8 mouse cellular contexts compared by ENCODE assay signal in genomic region chr13:98768329-98768728, GRCm38 (mm10). TPM values are rescaled to one million over a fixed set of nuclear protein-coding genes. Genes with fewer than 3 reads are reported as not detected.
DNase-seq lines count a peak whose midpoint lies in the region; ATAC-seq and TF ChIP-seq lines count a peak whose summit lies in the region.

No protein-coding gene starts in this region.

- H3K36me3 ChIP-seq in liver, adult 2 months (ENCODE audit: control insufficient read depth, insufficient read depth, low read length), result peaks cover 6% of the 10 kb centered on the region
- H3K36me3 ChIP-seq in liver, embryonic 11.5 days (ENCODE audit: control insufficient read depth, insufficient read depth, low read length), result no peaks in the 10 kb centered on the region
- H3K36me3 ChIP-seq in intestine, embryonic 14.5 days (ENCODE audit: control insufficient read depth, insufficient read depth, low read length), result peaks cover 5% of the 10 kb centered on the region; the same call in 1 of the 2 replicates
- no peaks in the 10 kb centered on the region for H3K36me3 ChIP-seq in midbrain, embryonic 16.5 days (ENCODE audit: control insufficient read depth, insufficient read depth, low read length)

- WGBS in liver, adult 2 months, result 23% methylated on average over 4 of the region's 4 CpGs
- WGBS in liver, embryonic 11.5 days, result 76% methylated on average over 4 of the region's 4 CpGs
- 43% methylated on average over 4 of the region's 4 CpGs for WGBS in intestine, embryonic 14.5 days
- 29% methylated on average over 4 of the region's 4 CpGs for WGBS in lung, adult 2 months
- WGBS in midbrain, embryonic 16.5 days, result 36% methylated on average over 4 of the region's 4 CpGs

- no peak for TF ChIP-seq CTCF in liver, adult 2 months (IDR thresholded peaks at IDR 0.05; ENCODE audit: low read depth, low read length)
- no peak for TF ChIP-seq CTCF in lung, adult 2 months (IDR thresholded peaks at IDR 0.05; ENCODE audit: insufficient read depth, low read length)

- H3K27ac ChIP-seq in liver, adult 2 months (replicated peaks; ENCODE audit: insufficient read depth, low read depth, low read length), result no peak overlapping the region
- no peak overlapping the region for H3K27ac ChIP-seq in liver, embryonic 11.5 days (ENCODE audit: low read depth, low read length)
- no peak overlapping the region for H3K27ac ChIP-seq in intestine, embryonic 14.5 days (ENCODE audit: low read depth)
- H3K27ac ChIP-seq in midbrain, embryonic 16.5 days (ENCODE audit: low read length), result no peak overlapping the region

- no peak for ATAC-seq in liver, embryonic 11.5 days (replicated peaks; ENCODE audit: low FRiP score)
- ATAC-seq in intestine, embryonic 14.5 days (replicated peaks; ENCODE audit: low FRiP score, low TSS enrichment, low read depth), result 0 out of 2 replicates have a peak, but pooled peaks have one; percentile 62
- ATAC-seq in midbrain, embryonic 16.5 days, result no peak

- H3K27me3 ChIP-seq in liver, adult 2 months (ENCODE audit: control insufficient read depth, insufficient read depth, low read length), result no peaks in the 10 kb centered on the region
- H3K27me3 ChIP-seq in liver, embryonic 11.5 days (replicated peaks; ENCODE audit: control insufficient read depth, insufficient read depth, low read length), result no peaks in the 10 kb centered on the region
- no peaks in the 10 kb centered on the region for H3K27me3 ChIP-seq in intestine, embryonic 14.5 days (replicated peaks; ENCODE audit: control insufficient read depth, insufficient read depth, low read length)
- H3K27me3 ChIP-seq in midbrain, embryonic 16.5 days (ENCODE audit: control insufficient read depth, insufficient read depth, low read depth, low read length), result no peaks in the 10 kb centered on the region

- no peaks in the 10 kb centered on the region for H3K79me2 ChIP-seq in liver, adult 2 months (ENCODE audit: control insufficient read depth, insufficient read depth, low read length)

- no peaks in the 10 kb centered on the region for H3K9me3 ChIP-seq in liver, embryonic 11.5 days (ENCODE audit: control insufficient read depth, low read length)
- H3K9me3 ChIP-seq in intestine, embryonic 14.5 days (ENCODE audit: control insufficient read depth, low read length), result no peaks in the 10 kb centered on the region
- H3K9me3 ChIP-seq in midbrain, embryonic 16.5 days (replicated peaks; ENCODE audit: control insufficient read depth, low read length, poor library complexity, severe bottlenecking), result no peaks in the 10 kb centered on the region

- no peak overlapping the region for H3K4me2 ChIP-seq in liver, embryonic 11.5 days
- H3K4me2 ChIP-seq in intestine, embryonic 14.5 days (ENCODE audit: low read length), result no peak overlapping the region
- no peak overlapping the region for H3K4me2 ChIP-seq in midbrain, embryonic 16.5 days (ENCODE audit: low read length)

- H3K4me3 ChIP-seq in liver, adult 2 months (ENCODE audit: insufficient read depth, low read depth, low read length), result no peak overlapping the region
- no peak overlapping the region for H3K4me3 ChIP-seq in liver, embryonic 11.5 days (ENCODE audit: low read depth, low read length)
- H3K4me3 ChIP-seq in intestine, embryonic 14.5 days (ENCODE audit: low read depth, low read length), result no peak overlapping the region
- no peak overlapping the region for H3K4me3 ChIP-seq in lung, adult 2 months (replicated peaks; ENCODE audit: extremely low read depth, low read depth, low read length)
- no peak overlapping the region for H3K4me3 ChIP-seq in midbrain, embryonic 16.5 days (ENCODE audit: low read depth, low read length)

- no peak overlapping the region for H3K9ac ChIP-seq in liver, adult 2 months (ENCODE audit: low read depth, low read length)
- no peak overlapping the region for H3K9ac ChIP-seq in liver, embryonic 11.5 days (ENCODE audit: low read depth, low read length)
- H3K9ac ChIP-seq in intestine, embryonic 14.5 days (ENCODE audit: low read length), result no peak overlapping the region
- no peak overlapping the region for H3K9ac ChIP-seq in midbrain, embryonic 16.5 days (ENCODE audit: low read depth, low read length)

- TF ChIP-seq POLR2A in liver, adult 2 months (IDR thresholded peaks at IDR 0.05; ENCODE audit: extremely low read depth, insufficient read depth, low read length), result no peak
- no peak for TF ChIP-seq POLR2A in lung, adult 2 months (IDR thresholded peaks at IDR 0.05; ENCODE audit: borderline replicate concordance, extremely low read depth, low read depth, low read length)

- no peaks in the 10 kb centered on the region; the same call in 1 of the 2 replicates for H3K4me1 ChIP-seq in liver, adult 2 months (ENCODE audit: control insufficient read depth, insufficient read depth, low read length)
- H3K4me1 ChIP-seq in liver, embryonic 11.5 days (replicated peaks; ENCODE audit: control insufficient read depth, insufficient read depth, low read length), result no peaks in the 10 kb centered on the region
- H3K4me1 ChIP-seq in intestine, embryonic 14.5 days (replicated peaks; ENCODE audit: control insufficient read depth, insufficient read depth, low read length), result 0 out of 2 replicates have a peak, but pooled peaks cover 4% of the 10 kb centered on the region
- H3K4me1 ChIP-seq in lung, adult 2 months (ENCODE audit: control insufficient read depth, insufficient read depth, low read length), result no peaks in the 10 kb centered on the region; the same call in 1 of the 2 replicates
- 0 out of 2 replicates have a peak, but pooled peaks cover 3% of the 10 kb centered on the region for H3K4me1 ChIP-seq in midbrain, embryonic 16.5 days (ENCODE audit: control insufficient read depth, insufficient read depth, low read length)

- peak; percentile 68 for DNase-seq in liver, adult 2 months (ENCODE audit: extremely low read depth, low read depth, low spot score)
- DNase-seq in liver, embryonic 11.5 days (ENCODE audit: low spot score), result no peak
- peak; percentile 70 for DNase-seq in cerebellum, adult 9-11 months
- DNase-seq in gastrocnemius, postnatal 25 days, result peak; percentile 53
- no peak for DNase-seq in intestine, embryonic 14.5 days (ENCODE audit: low spot score)
- DNase-seq in lung, adult 2 months, result peak; percentile 30
- peak; percentile 78 for DNase-seq in skeletal muscle tissue, adult 2 months (ENCODE audit: low read depth, low spot score)

RNA-seq across cellular contexts. Expression of gene Fcho2, which starts 46.9 kb away (rescaled TPM):
- 21.6 and 23.2 TPM in 2 replicates for total RNA-seq in liver, adult 2 months (2014; rRNA removed)
- polyA plus RNA-seq in liver, adult 2 months (2012; rRNA removed), result 4.1 and 5.8 TPM in 2 replicates
- polyA plus RNA-seq in liver, embryonic 11.5 days (2014; fragmentation: Nextera tagmentation; extraction: Ambion mirVana), result 23.7 and 25.3 TPM in 2 replicates
- total RNA-seq in gastrocnemius, postnatal 25 days (2021), result 10 to 100 TPM; 18.9 to 20.7 TPM
- polyA plus RNA-seq in intestine, embryonic 14.5 days (2014; fragmentation: Nextera tagmentation; extraction: Ambion mirVana), result 33.0 and 37.5 TPM in 2 replicates
- polyA plus RNA-seq in lung, adult 2 months (2012; rRNA removed), result 16.0 and 21.1 TPM in 2 replicates
- 23.0 and 27.4 TPM in 2 replicates for polyA plus RNA-seq in midbrain, embryonic 16.5 days (2015; fragmentation: Nextera tagmentation; extraction: Ambion mirVana)

Comparison
In these comparisons a context has a peak if more than half of its experiments do, and no peak if none do; other contexts are left out.
1. DNase-seq: peak in liver, adult 2 months (single experiment), cerebellum, adult 9-11 months (single experiment), gastrocnemius, postnatal 25 days (single experiment), lung, adult 2 months (single experiment) and skeletal muscle tissue, adult 2 months (single experiment); none in liver, embryonic 11.5 days (single experiment) and intestine, embryonic 14.5 days (single experiment).